Mouse (Mus musculus): ENCODE measurements at regions not wholly inside any gene's neighbourhood (a gene's known extent, or its start where the extent isn't known, plus 50 kb on each side); places are given as distances from the start of the nearest gene placed in this dataset.

DNA sequence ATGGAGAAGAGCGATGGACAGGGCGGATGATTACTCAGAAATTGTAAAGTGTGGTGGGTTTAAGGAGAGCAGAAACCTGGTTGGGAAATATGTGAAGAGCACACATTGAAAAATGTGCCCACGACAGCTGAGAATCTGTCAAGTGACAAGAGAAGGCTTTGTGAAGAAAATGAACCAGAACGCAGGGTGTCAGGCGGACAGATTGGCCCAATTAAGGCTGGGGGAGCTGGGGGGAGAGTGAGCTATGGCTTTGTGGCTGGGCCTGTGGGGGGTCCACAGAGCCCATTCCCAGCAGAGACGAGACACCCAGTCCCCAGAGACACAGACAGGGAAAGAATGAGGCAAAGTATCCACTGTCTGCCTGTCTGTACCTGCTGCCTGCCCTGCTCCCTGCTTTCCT, 153.3 kb downstream of the Shq1 start:
- peaks cover 0 to 2% of the 10 kb centered on the region in 2 experiments; a peak in 1 of 4 replicates for H3K4me1 ChIP-seq (ENCODE audit: control insufficient read depth in 2 of 2, insufficient read depth in 2 of 2, low read length in 2 of 2)
- no peak overlapping the region for H3K27ac ChIP-seq (replicated peaks in 1 of 2; ENCODE audit: control insufficient read depth in 1 of 2, insufficient read depth in 1 of 2, low read depth in 2 of 2, low read length in 2 of 2)
- H3K9me3 ChIP-seq (ENCODE audit: control insufficient read depth, low read length), result no peaks in the 10 kb centered on the region
- H3K36me3 ChIP-seq (ENCODE audit: control insufficient read depth, insufficient read depth, low read length), result no peaks in the 10 kb centered on the region
- peaks cover 15% of the 10 kb centered on the region for H3K27me3 ChIP-seq (ENCODE audit: control insufficient read depth, insufficient read depth, low read length)
- H3K9ac ChIP-seq (ENCODE audit: low read length), result no peak overlapping the region
- ATAC-seq (ENCODE audit: insufficient number of reproducible peaks, insufficient read depth, low FRiP score, low read depth), result no peak
- H3K4me2 ChIP-seq (ENCODE audit: low read length), result no peak overlapping the region
- 82% methylated on average over 6 of the region's 6 CpGs for WGBS
- no peak overlapping the region for H3K4me3 ChIP-seq (ENCODE audit: control insufficient read depth in 1 of 2, insufficient read depth in 1 of 2, low read depth in 1 of 2, low read length in 2 of 2)

DNA sequence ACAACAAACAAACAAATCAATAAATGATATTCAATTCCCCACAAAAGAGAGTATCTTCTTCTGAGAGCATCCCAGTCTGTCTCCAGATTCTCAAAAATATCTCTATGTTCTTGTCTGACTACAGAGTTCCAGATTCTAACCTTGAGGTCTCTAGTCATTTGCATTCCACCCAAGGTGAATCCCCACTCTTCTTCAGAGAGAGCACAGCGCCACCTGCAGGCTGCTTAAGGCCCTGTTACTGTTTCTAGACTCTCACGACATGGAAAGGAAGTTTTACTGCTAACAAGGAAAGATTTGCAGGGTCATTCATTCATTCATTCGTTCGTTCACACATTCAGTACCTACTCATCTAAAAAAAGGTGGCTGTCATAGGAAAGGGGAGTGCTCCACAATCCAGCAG, 158.3 kb downstream of the Shq1 start:
- Histone ChIP-seq H3K9me3 (ENCODE audit: control insufficient read depth, low read length) (no peaks in the 10 kb centered on the region), H3K4me2 (ENCODE audit: low read length) (no peak overlapping the region), H3K9ac (ENCODE audit: low read length) (no peak overlapping the region), H3K36me3 (ENCODE audit: control insufficient read depth, insufficient read depth, low read length) (no peaks in the 10 kb centered on the region), H3K4me1 (ENCODE audit: control insufficient read depth in 2 of 2, insufficient read depth in 2 of 2, low read length in 2 of 2) (peaks cover 0 to 2% of the 10 kb centered on the region in 2 experiments; a peak in 1 of 4 replicates), H3K27me3 (ENCODE audit: control insufficient read depth, insufficient read depth, low read length) (peaks cover 9% of the 10 kb centered on the region), H3K27ac (replicated peaks in 1 of 2; ENCODE audit: control insufficient read depth in 1 of 2, insufficient read depth in 1 of 2, low read depth in 2 of 2, low read length in 2 of 2) (no peak overlapping the region), H3K4me3 (ENCODE audit: control insufficient read depth in 1 of 2, insufficient read depth in 1 of 2, low read depth in 1 of 2, low read length in 2 of 2) (no peak overlapping the region)
- 50% methylated on average over 4 of the region's 4 CpGs for WGBS
- no peak for ATAC-seq (ENCODE audit: insufficient number of reproducible peaks, insufficient read depth, low FRiP score, low read depth)

DNA sequence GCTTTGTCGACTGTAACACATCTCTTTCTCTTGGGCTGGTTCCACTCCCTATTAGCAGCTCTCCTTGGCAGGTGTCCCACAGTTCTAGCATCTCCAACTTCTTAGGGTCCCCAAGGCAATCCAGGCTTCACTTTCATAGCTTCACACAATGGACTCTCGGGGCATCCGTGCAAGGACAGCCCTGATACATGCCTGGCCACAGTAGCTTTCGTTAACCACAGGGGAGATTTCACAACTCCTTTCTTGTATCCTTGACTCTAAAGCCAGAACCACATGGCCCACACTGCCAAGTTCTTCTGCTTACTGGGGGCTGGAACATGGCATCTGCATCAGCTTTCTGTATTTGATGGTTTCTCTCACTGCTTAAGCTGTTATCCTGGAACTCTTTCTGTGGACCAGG, 160.3 kb downstream of the Shq1 start:
- no peaks in the 10 kb centered on the region for H3K9me3 ChIP-seq (ENCODE audit: control insufficient read depth, low read length)
- 80% methylated on average over 4 of the region's 4 CpGs for whole genome bisulfite sequencing
- no peaks in the 10 kb centered on the region for H3K36me3 ChIP-seq (ENCODE audit: control insufficient read depth, insufficient read depth, low read length)
- H3K4me1 ChIP-seq (ENCODE audit: control insufficient read depth in 2 of 2, insufficient read depth in 2 of 2, low read length in 2 of 2), result peaks cover 0 to 1% of the 10 kb centered on the region in 2 experiments; a peak in 1 of 4 replicates
- H3K9ac ChIP-seq (ENCODE audit: low read length), result no peak overlapping the region
- H3K4me2 ChIP-seq (ENCODE audit: low read length), result no peak overlapping the region
- peaks cover 4% of the 10 kb centered on the region; the same call in 1 of the 2 replicates for H3K27me3 ChIP-seq (ENCODE audit: control insufficient read depth, insufficient read depth, low read length)
- H3K27ac ChIP-seq (replicated peaks in 1 of 2; ENCODE audit: control insufficient read depth in 1 of 2, insufficient read depth in 1 of 2, low read depth in 2 of 2, low read length in 2 of 2), result no peak overlapping the region
- ATAC-seq (ENCODE audit: insufficient number of reproducible peaks, insufficient read depth, low FRiP score, low read depth), result no peak
- H3K4me3 ChIP-seq (ENCODE audit: control insufficient read depth in 1 of 2, insufficient read depth in 1 of 2, low read depth in 1 of 2, low read length in 2 of 2), result no peak overlapping the region

DNA sequence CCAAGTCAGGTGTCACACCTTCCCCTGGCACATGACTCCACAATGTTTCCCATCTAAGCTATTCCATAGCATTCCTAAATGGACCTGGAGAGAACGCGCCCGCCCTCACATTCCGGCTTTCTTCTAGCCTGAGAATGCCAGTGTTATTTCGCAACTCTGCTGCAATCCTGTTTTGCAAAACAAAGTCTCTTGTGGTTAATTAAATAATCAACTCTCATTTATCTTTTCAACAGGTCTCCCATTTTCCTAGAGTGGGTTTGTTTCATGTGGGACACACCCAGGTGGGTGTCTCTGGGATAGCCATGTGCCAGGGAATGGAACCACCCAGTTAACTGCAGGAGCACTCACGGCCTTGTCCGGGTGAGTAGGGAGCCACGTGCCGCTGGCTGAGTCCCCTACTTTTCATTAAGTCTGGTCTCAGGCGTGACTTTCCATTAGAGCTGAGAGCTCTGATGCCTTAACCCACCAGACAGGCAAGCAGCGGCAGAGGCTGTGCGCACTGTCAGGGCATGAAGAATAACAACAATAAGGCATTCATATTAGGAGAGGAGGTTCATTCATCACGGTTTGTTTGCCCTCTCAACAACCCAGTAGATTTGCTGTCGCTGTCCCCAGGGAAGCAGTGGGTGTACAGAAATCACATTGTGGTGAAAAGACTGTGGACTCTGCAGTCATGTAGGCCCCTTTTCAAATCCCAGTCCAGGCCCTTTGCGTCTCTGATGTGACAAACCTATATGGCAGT, 165.3 kb downstream of the Shq1 start:
- no peaks in the 10 kb centered on the region for H3K9me3 ChIP-seq (ENCODE audit: control insufficient read depth, low read length)
- H3K4me3 ChIP-seq (ENCODE audit: control insufficient read depth in 1 of 2, insufficient read depth in 1 of 2, low read depth in 1 of 2, low read length in 2 of 2), result no peak overlapping the region
- no peaks in the 10 kb centered on the region for H3K36me3 ChIP-seq (ENCODE audit: control insufficient read depth, insufficient read depth, low read length)
- 83% methylated on average over 15 of the region's 15 CpGs for WGBS
- H3K27ac ChIP-seq (replicated peaks in 1 of 2; ENCODE audit: control insufficient read depth in 1 of 2, insufficient read depth in 1 of 2, low read depth in 2 of 2, low read length in 2 of 2), result no peak overlapping the region
- ATAC-seq (ENCODE audit: insufficient number of reproducible peaks, insufficient read depth, low FRiP score, low read depth), result no peak
- H3K9ac ChIP-seq (ENCODE audit: low read length), result no peak overlapping the region
- H3K4me1 ChIP-seq (ENCODE audit: control insufficient read depth in 2 of 2, insufficient read depth in 2 of 2, low read length in 2 of 2), result peaks cover 12 to 13% of the 10 kb centered on the region in 2 experiments; a peak in 3 of 4 replicates
- no peak overlapping the region for H3K4me2 ChIP-seq (ENCODE audit: low read length)
- no peaks in the 10 kb centered on the region for H3K27me3 ChIP-seq (ENCODE audit: control insufficient read depth, insufficient read depth, low read length)

DNA sequence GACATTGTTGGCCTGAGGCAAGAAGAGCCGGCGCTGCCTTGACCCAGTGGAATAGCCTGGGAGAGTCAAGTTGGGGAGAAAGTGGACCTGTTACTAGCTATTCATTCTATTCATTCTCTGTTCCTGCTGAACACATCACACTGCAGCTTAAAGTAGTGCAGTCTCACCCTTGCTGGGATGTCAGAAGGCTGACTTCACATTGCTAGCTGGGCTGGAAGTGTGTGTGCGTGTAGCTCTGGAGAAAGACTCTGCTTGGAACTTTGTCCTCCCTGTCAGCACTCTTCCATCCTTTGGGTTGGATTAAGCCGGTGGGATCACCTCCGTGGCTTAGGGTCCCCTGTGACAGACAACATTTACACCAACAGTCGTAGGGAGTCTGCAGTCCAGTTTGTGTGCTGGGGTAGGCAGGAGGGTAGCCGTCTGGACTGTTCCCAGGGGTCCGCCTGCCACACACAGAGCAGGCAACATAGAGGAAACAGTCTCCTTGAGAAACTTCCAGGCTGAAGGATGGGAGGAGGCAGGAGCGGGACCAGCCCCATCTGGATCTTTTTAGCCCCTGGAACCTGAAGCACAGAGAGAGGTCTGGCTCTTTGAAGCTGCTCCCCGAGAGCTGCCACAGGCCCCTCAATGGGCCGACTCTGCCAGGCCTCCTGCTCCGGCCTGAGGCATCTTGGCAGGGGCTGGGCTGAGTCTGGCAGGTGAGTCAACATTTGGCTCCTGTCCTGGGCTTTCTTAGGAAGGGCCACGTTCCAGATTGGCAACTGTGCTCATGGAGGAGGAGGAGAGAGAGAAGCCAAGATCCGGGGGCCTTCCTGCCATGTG, 167.8 kb downstream of the Shq1 start:
- 50% methylated on average over 14 of the region's 14 CpGs for WGBS
- Histone ChIP-seq H3K9ac (ENCODE audit: low read length) (no peak overlapping the region), H3K27me3 (ENCODE audit: control insufficient read depth, insufficient read depth, low read length) (no peaks in the 10 kb centered on the region), H3K4me1 (ENCODE audit: control insufficient read depth in 2 of 2, insufficient read depth in 2 of 2, low read length in 2 of 2) (peaks cover 12 to 13% of the 10 kb centered on the region in 2 experiments; a peak in 3 of 4 replicates), H3K4me2 (ENCODE audit: low read length) (no peak overlapping the region), H3K4me3 (ENCODE audit: control insufficient read depth in 1 of 2, insufficient read depth in 1 of 2, low read depth in 1 of 2, low read length in 2 of 2) (no peak overlapping the region), H3K36me3 (ENCODE audit: control insufficient read depth, insufficient read depth, low read length) (no peaks in the 10 kb centered on the region), H3K9me3 (ENCODE audit: control insufficient read depth, low read length) (no peaks in the 10 kb centered on the region), H3K27ac (replicated peaks in 1 of 2; ENCODE audit: control insufficient read depth in 1 of 2, insufficient read depth in 1 of 2, low read depth in 2 of 2, low read length in 2 of 2) (no peak overlapping the region; a peak in 1 of 4 replicates)
- ATAC-seq (ENCODE audit: insufficient number of reproducible peaks, insufficient read depth, low FRiP score, low read depth), result peak; percentile 24; the same call in 1 of the 2 replicates

DNA sequence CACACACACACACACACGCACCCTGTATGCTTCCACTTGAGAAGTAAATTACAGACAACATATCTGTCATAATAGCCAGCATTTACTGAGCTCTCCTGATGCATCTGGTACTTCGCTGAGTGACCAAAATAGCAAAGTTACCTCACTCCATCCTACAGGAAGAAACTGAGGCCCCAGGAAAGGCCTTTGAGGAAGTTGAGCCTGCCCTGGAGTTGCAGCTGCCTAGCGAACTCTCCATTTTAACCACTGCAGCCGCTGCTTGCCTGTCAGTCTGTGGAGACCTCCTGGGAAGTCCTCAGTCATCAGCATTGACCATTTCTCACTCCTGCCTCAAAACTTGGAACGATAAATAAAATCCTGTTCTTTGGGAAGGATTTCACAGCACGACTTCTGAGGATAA, 168.8 kb downstream of the Shq1 start:
- WGBS, result 43% methylated on average over 6 of the region's 6 CpGs
- no peak overlapping the region for H3K27ac ChIP-seq (replicated peaks in 1 of 2; ENCODE audit: control insufficient read depth in 1 of 2, insufficient read depth in 1 of 2, low read depth in 2 of 2, low read length in 2 of 2)

DNA sequence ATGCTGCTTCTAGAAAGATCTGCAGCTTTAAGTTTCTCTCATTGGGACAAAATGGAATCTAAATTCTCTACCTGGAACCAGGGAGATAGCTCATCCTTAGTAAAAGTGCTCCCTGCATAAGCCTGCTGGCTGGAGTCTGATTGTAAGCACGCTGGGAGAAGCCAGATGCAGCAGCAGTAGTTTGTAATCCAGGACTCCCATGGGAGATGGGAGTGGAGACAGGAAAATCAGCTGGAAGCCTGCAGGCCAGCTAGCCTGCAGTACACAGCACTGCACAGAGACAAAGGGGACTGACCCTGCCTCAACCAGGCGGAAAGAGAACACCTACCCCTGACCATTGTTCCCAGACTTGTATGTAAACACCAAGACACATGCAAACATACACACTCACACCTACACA, 170.2 kb downstream of the Shq1 start:
- Histone ChIP-seq H3K4me1 (ENCODE audit: control insufficient read depth in 2 of 2, insufficient read depth in 2 of 2, low read length in 2 of 2) (peaks cover 12 to 13% of the 10 kb centered on the region in 2 experiments; a peak in 3 of 4 replicates), H3K36me3 (ENCODE audit: control insufficient read depth, insufficient read depth, low read length) (no peaks in the 10 kb centered on the region), H3K27ac (replicated peaks in 1 of 2; ENCODE audit: control insufficient read depth in 1 of 2, insufficient read depth in 1 of 2, low read depth in 2 of 2, low read length in 2 of 2) (no peak overlapping the region), H3K9ac (ENCODE audit: low read length) (no peak overlapping the region), H3K9me3 (ENCODE audit: control insufficient read depth, low read length) (no peaks in the 10 kb centered on the region), H3K4me3 (ENCODE audit: control insufficient read depth in 1 of 2, insufficient read depth in 1 of 2, low read depth in 1 of 2, low read length in 2 of 2) (no peak overlapping the region), H3K4me2 (ENCODE audit: low read length) (no peak overlapping the region), H3K27me3 (ENCODE audit: control insufficient read depth, insufficient read depth, low read length) (no peaks in the 10 kb centered on the region)
- WGBS, result 68% methylated on average over 2 of the region's 2 CpGs
- ATAC-seq (ENCODE audit: insufficient number of reproducible peaks, insufficient read depth, low FRiP score, low read depth), result no peak

More for the DNA sequence above, 168.8 kb downstream of the Shq1 start:
- ATAC-seq (ENCODE audit: insufficient number of reproducible peaks, insufficient read depth, low FRiP score, low read depth), result no peak
- H3K27me3 ChIP-seq (ENCODE audit: control insufficient read depth, insufficient read depth, low read length), result no peaks in the 10 kb centered on the region
- H3K4me2 ChIP-seq (ENCODE audit: low read length), result no peak overlapping the region
- peaks cover 12 to 13% of the 10 kb centered on the region in 2 experiments; a peak in 3 of 4 replicates for H3K4me1 ChIP-seq (ENCODE audit: control insufficient read depth in 2 of 2, insufficient read depth in 2 of 2, low read length in 2 of 2)
- H3K9ac ChIP-seq (ENCODE audit: low read length), result no peak overlapping the region
- H3K9me3 ChIP-seq (ENCODE audit: control insufficient read depth, low read length), result no peaks in the 10 kb centered on the region
- no peak overlapping the region for H3K4me3 ChIP-seq (ENCODE audit: control insufficient read depth in 1 of 2, insufficient read depth in 1 of 2, low read depth in 1 of 2, low read length in 2 of 2)
- no peaks in the 10 kb centered on the region for H3K36me3 ChIP-seq (ENCODE audit: control insufficient read depth, insufficient read depth, low read length)

All from heart, embryonic 14.5 days (tissue).